9 mouse cellular contexts compared by ENCODE assay signal in the genomic region with DNA sequence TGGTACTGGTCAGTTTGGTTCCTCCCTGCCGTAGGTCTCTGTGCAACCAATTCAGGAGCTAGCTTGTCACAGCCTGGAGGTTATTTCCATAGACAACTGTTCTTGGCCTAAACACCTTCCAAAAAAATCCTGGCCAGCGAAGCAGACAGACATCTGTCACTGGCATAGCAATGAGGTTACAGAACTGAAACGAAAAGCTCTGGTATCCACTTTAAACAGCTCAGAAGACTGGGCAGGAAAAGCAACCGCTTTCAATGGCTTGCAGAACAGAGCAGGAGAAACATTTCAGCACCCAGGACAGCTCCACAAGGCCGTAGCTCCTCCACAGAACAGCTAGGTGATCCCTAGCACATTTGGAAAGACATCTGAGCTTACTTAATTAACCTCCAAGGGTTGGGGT.
DNase-seq lines count a peak whose midpoint lies in the region; ATAC-seq and TF ChIP-seq lines count a peak whose summit lies in the region.
"Had no signal": no experiment of that assay in that cellular context is flagged by ENCODE, and none has a peak within 500 bp of the region (broad histone marks: within the 10 kb centered on the region; RNA-seq: fewer than 3 reads in every experiment).

No protein-coding gene starts in this region.

- no peak overlapping the region for H3K9ac ChIP-seq in heart, embryonic 11.5 days (ENCODE audit: low read depth, low read length)
- H3K9ac ChIP-seq in liver, postnatal 0 days (replicated peaks) = no peak overlapping the region
- H3K9ac ChIP-seq: limb, embryonic 12.5 days had no signal

- H3K36me3 ChIP-seq in heart, embryonic 11.5 days (ENCODE audit: control insufficient read depth, insufficient read depth, low read length) = no peaks in the 10 kb centered on the region
- H3K36me3 ChIP-seq in liver, postnatal 0 days (replicated peaks; ENCODE audit: insufficient read depth, low read length) = no peaks in the 10 kb centered on the region
- H3K36me3 ChIP-seq: limb, embryonic 12.5 days had no signal

- H3K4me1 ChIP-seq in heart, embryonic 11.5 days (ENCODE audit: control insufficient read depth, insufficient read depth, low read length) = peaks cover 9% of the 10 kb centered on the region; the same call in 1 of the 2 replicates
- no peaks in the 10 kb centered on the region for H3K4me1 ChIP-seq in liver, postnatal 0 days (ENCODE audit: insufficient read depth)
- H3K4me1 ChIP-seq: limb, embryonic 12.5 days had no signal

- ATAC-seq in heart, embryonic 11.5 days (replicated peaks; ENCODE audit: insufficient number of reproducible peaks, low FRiP score, low TSS enrichment) = no peak
- ATAC-seq in liver, postnatal 0 days = no peak
- ATAC-seq in activated CD4-positive, CD25-positive, alpha-beta regulatory T cell, adult 4 months = no peak

- no peak overlapping the region for H3K4me3 ChIP-seq in heart, embryonic 11.5 days (ENCODE audit: low read depth, low read length)
- H3K4me3 ChIP-seq in liver, postnatal 0 days (ENCODE audit: low read depth, low read length) = no peak overlapping the region
- H3K4me3 ChIP-seq: limb, embryonic 12.5 days had no signal

- intact Hi-C loops in heart, postnatal 10 days (cut with DNase I) = no loop called here

- 34% methylated on average over 5 of the region's 5 CpGs for WGBS in heart, embryonic 11.5 days (ENCODE audit: insufficient replicate concordance)
- WGBS in liver, postnatal 0 days (ENCODE audit: insufficient replicate concordance) = 29% methylated on average over 5 of the region's 5 CpGs

- no peak overlapping the region for H3K4me2 ChIP-seq in heart, embryonic 11.5 days
- no peak overlapping the region for H3K4me2 ChIP-seq in liver, postnatal 0 days (ENCODE audit: low read depth, low read length)
- H3K4me2 ChIP-seq: limb, embryonic 12.5 days had no signal

- no peak for TF ChIP-seq CTCF in liver, postnatal 0 days (IDR thresholded peaks at IDR 0.05; ENCODE audit: low read depth)

- DNase-seq in heart, postnatal 10 days = peak; percentile 75 to 84
- DNase-seq in A20 (ENCODE audit: low read depth, low spot score) = peak; percentile 75
- peak; percentile 88 for DNase-seq in adrenal gland, postnatal 10 days
- DNase-seq in fibroblast of lung, adult 2 months (ENCODE audit: low read depth) = peak; percentile 13
- DNase-seq in liver, postnatal 0 days = peak; percentile 65
- peak; percentile 9 for DNase-seq in thymus, postnatal 36 days

- no peak for TF ChIP-seq EP300 in liver, postnatal 0 days (IDR thresholded peaks at IDR 0.05; ENCODE audit: low read depth)

- H3K27me3 ChIP-seq in heart, embryonic 11.5 days (ENCODE audit: control insufficient read depth, insufficient read depth, low read length) = no peaks in the 10 kb centered on the region
- peaks cover 3% of the 10 kb centered on the region; the same call in 1 of the 2 replicates for H3K27me3 ChIP-seq in liver, postnatal 0 days (ENCODE audit: insufficient read depth, low read length)

- H3K27ac ChIP-seq in heart, embryonic 11.5 days (ENCODE audit: low read depth, low read length) = no peak overlapping the region
- no peak overlapping the region for H3K27ac ChIP-seq in liver, postnatal 0 days (ENCODE audit: low read depth)
- H3K27ac ChIP-seq: limb, embryonic 12.5 days had no signal

- H3K9me3 ChIP-seq in heart, embryonic 11.5 days (replicated peaks; ENCODE audit: control insufficient read depth, low read length) = no peaks in the 10 kb centered on the region
- no peaks in the 10 kb centered on the region for H3K9me3 ChIP-seq in liver, postnatal 0 days (ENCODE audit: low read length)
- H3K9me3 ChIP-seq: limb, embryonic 12.5 days had no signal

Comparison
In these comparisons a context has a peak if more than half of its experiments do, and no peak if none do; other contexts are left out.
1. DNase-seq: peak in every context shown above with its lines; median percentile 88 in adrenal gland, postnatal 10 days; 80 in heart, postnatal 10 days; 75 in A20; 65 in liver, postnatal 0 days; 13 in fibroblast of lung, adult 2 months; 9 in thymus, postnatal 36 days.